Mouse (Mus musculus): ENCODE results near the gene Arnt2.

Arnt2 gene

DNA sequence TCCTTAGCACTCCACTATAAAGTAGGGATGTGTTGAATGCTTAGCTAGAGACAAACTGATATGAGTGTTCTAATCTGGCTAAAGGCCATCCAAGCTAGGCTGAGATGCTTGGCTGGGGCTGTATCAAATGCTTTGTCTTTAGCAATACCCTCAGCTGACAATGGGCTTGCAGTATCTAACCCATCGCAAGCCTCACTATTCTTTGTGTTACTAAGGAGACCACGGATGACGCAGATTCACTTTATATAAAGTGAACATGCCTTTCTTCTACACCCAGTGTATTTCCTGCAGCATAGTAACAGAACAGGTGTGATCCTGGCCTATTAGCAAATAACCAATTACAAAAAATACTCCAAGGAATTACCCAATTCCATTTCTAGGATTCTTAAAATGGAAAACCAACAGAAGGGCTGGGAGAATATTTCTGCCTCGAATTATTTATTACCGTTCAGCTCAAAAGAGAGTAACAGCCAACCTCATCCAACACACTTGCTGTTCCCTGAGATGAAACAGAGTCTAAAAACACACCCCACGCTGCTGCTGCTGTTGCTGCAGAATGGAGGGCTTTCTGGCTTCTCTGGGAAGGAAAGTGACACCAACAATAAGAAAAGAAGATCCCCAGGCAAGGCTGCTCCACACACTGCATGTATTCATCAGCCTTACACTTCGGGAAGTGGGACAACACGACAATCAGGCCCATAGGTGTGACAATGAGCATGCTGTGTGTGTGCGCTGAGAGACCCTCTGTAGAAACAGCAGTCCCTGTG lies 61.6 kb downstream of the Arnt2 start:
- DNase-seq (ENCODE audit: low read depth, low spot score), result no peak

DNA sequence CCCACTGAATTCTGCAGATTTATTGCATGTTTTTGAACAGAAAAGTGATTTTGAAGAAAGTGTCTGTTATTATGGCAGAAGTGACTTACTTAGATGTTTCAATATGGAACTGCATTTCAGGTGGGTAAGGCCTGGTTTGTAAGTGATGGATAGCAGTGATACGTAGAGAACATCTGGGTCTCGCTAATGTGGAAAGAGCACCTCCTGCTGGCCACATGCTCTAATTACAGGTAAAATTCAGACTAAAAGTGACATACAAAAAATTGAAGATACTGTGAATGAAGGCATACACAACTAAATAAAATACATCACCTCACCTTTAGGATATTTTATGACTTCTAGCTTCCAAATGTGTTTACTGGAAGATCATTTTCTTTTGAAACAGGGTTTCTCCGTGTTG lies 66.8 kb downstream of the Arnt2 start:
- no peak for DNase-seq (ENCODE audit: low read depth, low spot score)

DNA sequence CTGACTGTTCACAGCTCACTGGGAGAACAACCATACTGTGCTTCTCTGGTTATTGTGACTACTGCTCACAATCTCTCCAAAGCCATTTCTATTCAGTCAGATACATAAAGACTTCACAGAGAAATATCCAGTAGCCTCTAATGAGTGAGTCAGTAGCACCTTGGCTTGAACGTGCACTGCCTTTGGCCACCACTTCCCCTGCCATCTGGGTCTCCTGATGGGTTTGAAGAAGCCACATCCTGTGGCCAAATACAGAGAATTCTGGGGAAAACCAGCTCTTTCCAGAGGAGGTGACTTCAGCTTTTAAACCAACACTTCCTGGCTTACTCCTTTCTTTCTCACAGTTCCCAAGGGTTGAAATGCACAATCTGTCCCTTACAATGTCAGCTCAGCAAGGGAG lies 69.0 kb downstream of the Arnt2 start:
- DNase-seq (ENCODE audit: low read depth, low spot score), result no peak

DNA sequence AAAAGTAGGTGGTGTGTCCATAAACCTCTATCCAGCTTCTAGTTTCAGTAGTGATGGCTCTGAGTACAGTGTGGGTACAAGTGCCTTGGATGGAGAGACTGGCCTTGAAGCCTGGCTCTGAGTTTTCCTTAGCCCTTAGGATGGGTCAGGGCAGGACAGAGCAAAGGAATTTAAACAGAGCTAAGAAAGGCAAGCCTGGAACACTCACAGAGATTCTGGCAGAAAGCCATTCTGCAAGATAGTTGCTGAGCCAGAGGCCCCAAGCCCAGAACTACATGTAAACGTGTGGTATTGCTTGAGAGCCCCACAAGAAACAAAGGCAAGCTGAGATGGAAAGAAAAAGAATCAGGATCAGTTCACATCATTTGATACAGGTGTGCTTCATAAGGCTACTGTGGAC lies 70.8 kb downstream of the Arnt2 start:
- no peak for DNase-seq (ENCODE audit: low read depth, low spot score)

DNA sequence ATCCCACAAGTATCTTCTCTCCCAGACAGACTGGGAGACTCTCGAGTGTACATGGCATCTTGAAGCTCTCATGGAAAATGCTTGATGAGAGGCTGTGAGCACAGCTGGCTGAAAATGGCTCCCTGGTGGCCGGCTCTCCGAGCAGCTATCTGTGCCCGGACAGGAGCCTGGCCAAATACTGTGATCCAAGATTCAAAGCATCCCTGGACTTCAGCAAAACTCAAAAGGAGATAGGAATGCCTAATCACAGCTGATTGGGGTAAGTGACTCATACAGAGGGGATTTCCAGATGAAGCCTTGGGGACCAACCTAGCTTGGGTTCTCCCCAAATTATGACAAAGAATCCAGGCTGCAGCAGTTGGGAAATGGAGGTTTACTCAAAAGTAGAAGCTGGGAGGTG lies 72.2 kb downstream of the Arnt2 start:
- DNase-seq (ENCODE audit: low read depth, low spot score), result no peak

GRCm38 (mm10) chr7:84336907-84337306 lies 73.1 kb downstream of the Arnt2 start:
- DNase-seq (ENCODE audit: low read depth, low spot score), result no peak

DNA sequence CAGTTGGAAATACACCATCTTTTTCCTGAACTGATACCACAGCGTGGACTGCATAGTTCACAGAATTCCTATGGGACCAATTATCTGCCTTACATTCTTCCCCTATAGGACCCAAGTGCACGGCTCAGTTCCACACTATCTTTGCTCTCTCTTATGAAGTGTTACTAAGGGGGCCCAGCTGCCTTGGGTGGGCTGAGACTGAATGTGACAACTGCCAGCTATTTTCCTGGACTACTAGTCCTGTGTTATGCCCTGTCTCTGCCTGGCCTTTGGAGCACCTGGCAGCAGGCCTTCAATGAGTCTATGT lies 73.4 kb downstream of the Arnt2 start:
- no peak for DNase-seq (ENCODE audit: low read depth, low spot score)

GRCm38 (mm10) chr7:84335766-84336579 lies 74.0 kb downstream of the Arnt2 start:
- no peak for DNase-seq (ENCODE audit: low read depth, low spot score)

DNA sequence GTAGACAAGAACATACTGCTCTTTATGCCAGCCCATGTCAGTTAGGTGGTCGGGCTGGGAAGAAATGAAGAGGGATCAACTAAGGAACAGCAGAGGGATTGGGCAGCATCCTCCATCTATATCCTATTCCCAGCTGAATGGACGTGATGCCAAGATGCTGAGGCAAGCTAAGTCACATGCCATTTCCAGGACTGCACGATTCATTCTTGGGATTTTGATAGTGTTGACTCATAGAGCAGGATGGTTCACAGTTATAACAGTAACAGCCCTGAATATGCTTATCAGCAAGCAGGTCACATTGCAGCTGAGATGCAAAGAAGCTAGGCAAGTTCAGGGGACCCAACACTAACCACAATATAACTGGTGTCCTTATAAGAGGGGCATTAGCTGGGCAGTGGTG lies 76.0 kb downstream of the Arnt2 start:
- DNase-seq (ENCODE audit: low read depth, low spot score), result no peak

DNA sequence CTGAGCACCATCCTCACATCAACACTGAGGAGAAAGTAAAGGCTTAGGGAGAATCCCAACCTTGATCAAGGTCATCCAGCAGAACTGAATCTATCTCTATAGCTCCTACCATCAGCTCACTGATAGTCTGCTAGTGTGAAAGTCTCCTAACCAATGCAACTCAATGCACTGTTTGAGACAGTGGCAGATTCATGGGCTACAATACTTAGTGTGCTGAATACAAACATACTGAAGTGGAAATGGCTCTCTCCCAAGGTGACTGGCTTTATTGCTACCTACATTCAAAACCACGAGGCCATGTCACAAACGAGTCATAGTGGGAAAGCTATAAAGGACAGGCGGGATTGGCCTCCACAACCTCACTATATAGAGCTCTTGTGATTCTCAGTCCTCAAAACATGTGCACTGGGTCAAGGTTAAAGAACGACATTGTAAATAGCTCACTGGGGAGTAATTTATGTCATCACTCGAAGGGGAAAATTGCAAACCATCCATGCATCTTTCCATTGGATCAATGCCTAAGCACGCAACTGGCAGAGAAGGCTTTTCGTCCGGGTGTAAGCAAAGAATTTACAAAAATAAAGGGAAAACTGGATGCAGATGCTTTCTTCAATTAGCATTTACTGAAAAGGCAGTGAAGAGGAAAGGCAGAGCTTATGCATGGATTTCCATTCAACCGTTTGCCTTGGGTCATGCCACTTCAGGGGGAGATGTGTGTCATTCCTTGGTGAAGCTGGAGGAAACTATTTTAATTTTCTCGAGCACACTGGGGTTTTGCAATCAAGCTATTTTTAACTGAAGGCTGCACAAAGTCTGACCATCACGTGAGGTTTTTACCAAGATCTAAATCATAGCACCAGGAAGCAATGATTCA lies 77.4 kb downstream of the Arnt2 start:
- DNase-seq (ENCODE audit: low read depth, low spot score), result no peak

- no peak for DNase-seq (ENCODE audit: low read depth, low spot score)
These were observed 80.8 kb downstream of the Arnt2 start for GRCm38 (mm10) chr7:84329174-84329583.

- peak; percentile 20 for DNase-seq (ENCODE audit: low read depth, low spot score)
These were observed 81.2 kb downstream of the Arnt2 start for GRCm38 (mm10) chr7:84328770-84329169.

DNA sequence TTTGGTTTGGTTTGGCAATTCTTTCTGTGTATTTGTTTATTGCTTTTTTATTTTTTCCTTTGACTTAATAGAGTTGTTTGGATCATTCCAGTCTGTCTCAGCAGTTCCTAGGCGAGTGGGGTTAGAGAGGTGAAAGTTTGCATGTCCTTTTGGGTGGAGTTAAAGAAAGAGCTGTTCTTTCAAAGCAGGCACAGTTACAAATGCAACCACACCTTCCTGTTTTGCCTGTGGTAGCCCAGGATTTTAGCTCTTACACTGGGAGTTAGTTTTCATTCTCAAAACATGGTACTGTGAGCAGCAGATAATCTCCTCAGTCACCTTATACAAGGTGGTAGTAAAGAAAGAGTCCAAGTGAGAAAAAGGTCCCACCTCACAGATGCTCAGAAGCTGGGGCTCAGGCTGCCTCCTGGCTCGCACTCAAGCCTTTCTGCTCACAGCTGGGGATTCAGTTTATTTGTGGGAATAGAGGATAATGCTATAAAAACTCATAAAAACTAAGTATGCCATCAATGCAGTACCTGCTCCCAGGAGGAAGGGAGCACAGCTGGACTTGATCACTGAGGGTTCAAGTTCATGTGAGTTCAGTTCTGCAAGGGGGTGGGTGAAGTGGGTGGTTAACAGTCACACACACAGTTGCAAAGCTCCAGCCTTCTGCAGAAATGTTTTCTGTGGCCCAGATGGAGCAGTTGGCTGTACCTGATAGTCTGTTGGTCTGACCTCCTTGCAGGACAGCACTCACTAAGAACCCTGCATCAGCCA lies 84.2 kb downstream of the Arnt2 start:
- DNase-seq (ENCODE audit: low read depth, low spot score), result no peak

DNA sequence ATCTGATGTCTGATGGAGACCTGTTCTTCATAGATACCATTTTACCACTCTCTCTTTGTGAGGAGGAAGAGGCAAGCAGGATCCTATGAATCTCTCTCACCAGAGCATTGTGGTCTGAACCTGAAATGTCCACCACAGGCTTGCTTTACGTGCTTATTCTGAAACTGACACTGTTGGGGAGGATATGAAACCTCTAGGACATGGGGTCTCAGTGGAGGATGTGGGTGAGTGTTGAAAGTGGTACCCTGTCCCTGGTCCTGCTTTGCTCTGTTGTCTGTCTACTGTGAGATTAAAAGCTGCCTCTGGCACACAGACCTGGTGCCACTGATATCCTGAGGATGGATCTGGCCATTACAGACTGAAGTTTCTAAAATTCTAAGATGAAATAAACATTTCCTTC lies 88.4 kb downstream of the Arnt2 start:
- no peak for DNase-seq (ENCODE audit: low read depth, low spot score)

DNA sequence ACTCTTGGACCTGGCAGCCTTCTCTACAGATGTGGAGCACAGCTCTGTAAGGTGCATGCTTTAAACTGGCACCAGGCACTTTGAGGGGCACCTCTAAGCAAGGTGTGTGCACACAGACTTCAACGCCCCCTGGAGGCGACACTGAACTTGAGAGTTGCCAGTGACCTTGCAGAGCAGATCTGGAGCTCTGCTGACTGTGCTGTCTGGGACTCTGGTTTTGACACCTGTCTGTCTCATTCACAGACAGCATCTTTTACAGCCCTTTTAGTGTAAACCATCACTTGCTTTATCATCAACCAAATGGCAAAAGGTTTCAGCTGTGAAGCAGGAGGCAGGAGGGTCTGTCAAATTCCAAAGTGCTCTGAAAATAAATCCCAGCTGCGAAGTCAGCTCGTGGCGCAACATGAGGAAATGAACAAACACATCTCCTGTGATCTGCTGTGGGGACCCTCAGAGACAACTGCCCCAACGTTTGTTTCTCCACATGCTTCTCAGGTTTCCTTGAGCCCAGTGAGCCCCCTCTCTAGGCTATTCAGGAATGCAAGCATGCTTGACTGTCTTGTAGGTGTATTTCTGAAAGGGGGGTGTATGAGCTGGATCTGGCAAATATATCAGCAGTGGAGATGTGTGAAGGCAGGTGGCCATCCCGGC lies 94.5 kb downstream of the Arnt2 start:
- no peak for DNase-seq (ENCODE audit: low read depth, low spot score)

GRCm38 (mm10) chr7:84314742-84315141 lies 95.2 kb downstream of the Arnt2 start:
- no peak for DNase-seq (ENCODE audit: low read depth, low spot score)

GRCm38 (mm10) chr7:84311624-84312023 lies 98.4 kb downstream of the Arnt2 start:
- no peak for DNase-seq (ENCODE audit: low read depth, low spot score)

DNA sequence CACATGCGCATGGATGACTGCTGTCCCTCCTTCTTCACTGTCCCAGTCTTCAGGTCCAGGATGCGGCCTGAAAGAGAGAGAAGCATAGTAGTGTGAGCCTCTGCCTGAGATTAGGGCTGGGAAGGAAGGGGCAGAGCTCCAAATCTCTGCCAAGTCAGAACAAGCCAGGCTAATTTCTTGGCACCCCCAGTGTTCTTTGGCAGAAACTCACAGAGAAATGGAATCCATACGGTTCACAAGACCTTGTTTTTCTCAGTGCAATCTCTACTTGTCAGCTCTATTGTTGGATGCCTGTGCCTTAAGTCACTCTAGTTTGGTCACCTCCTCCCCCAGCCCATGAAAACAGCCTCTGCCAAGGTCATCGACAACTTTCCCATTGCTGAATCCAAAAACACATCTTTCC lies 99.1 kb downstream of the Arnt2 start:
- no peak for DNase-seq (ENCODE audit: low read depth, low spot score)

DNA sequence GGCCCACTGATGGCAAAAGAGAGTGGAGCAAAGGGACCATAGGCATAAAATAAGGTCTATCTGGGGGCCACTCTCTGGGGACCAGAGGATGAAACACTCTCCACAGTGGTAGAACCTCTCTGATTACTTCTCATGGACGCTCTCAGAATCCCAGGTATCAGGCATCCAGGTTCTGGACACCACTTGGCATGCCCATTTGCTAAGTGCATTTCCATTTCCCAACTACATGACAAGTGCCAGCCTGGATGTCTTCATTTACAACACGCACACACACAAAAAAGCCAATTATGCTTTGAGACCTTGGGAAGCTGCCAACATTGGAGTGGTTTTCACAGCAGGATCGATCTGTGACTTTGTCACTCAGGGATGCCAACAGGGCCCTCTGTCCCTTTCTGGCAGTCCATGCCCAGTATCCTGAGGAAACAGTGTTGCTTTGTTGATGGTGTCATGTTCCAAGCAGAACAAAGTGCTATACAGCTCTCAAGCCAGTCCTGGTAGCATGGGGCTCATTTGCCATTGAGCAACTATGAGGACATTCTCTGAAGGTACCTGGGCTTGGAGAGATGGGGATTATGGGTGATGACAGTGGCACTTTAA lies 102.5 kb downstream of the Arnt2 start:
- DNase-seq (ENCODE audit: low read depth, low spot score), result no peak

- DNase-seq (ENCODE audit: low read depth, low spot score), result no peak
These were observed 109.7 kb downstream of the Arnt2 start for GRCm38 (mm10) chr7:84300261-84300660.

DNA sequence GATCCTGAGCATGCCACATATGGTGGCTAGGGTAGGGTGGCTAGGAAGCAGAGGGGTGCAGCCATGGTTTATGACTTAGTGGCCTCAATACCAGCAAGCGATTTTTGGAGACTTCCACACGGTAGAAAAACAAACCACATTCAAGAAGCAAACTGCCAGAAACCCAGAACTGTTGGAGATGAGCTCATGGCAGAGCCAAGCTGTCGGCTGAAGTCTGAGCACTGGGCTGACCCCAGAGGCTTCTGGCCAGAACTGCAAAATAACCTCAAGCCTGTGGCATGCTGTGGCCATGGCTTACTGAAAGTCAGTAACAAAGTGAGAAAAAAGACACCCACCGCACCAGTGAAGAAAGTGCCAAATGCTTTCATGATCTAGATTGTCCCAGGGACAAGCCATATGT lies 110.4 kb downstream of the Arnt2 start:
- no peak for DNase-seq (ENCODE audit: low read depth, low spot score)

Data from retina, postnatal 7 days (tissue).